Mouse (Mus musculus): Measurements from ENCODE around the gene Trnp1. TPM values are rescaled to one million over a fixed set of nuclear protein-coding genes. Genes with fewer than 3 reads are reported as not detected.
"Not testable (repeated sequence)": the region's sequence is repeated elsewhere in the genome, so short reads cannot be mapped to it uniquely, and the experiment has no call there.

Trnp1 gene
- total RNA-seq, 1 experiment: 0.94 TPM

- Histone ChIP-seq H3K4me3 (ENCODE audit: insufficient read depth in 1 of 2, low read depth in 1 of 2, low read length in 2 of 2, poor library complexity in 1 of 2, severe bottlenecking in 1 of 2) (peak within 1 kb of the TSS; percentile 74 to 98), H3K27ac (ENCODE audit: insufficient read depth, low read depth, low read length, poor library complexity, severe bottlenecking) (peak within 1 kb of the TSS; percentile 13; the same call in 1 of the 2 replicates), H3K9ac (ENCODE audit: insufficient read depth, low read depth, low read length, poor library complexity, severe bottlenecking) (peak within 1 kb of the TSS; percentile 87), H3K9me3 (ENCODE audit: control insufficient read depth, insufficient read depth, low read depth, low read length) (no peaks in the 10 kb centered on the region), H3K4me1 (ENCODE audit: control insufficient read depth in 2 of 2, insufficient read depth in 2 of 2, low read length in 2 of 2, poor library complexity in 1 of 2) (0 out of 4 replicates have a peak, but pooled peaks cover 0 to 2% of the 10 kb centered on the region in 2 experiments), H3K36me3 (ENCODE audit: control insufficient read depth, insufficient read depth, low read length, poor library complexity, severe bottlenecking) (no peaks in the 10 kb centered on the region)
- DNase-seq (ENCODE audit: low read depth, low spot score): no peak
- TF ChIP-seq ZNF384 (IDR thresholded peaks at IDR 0.05; ENCODE audit: low read depth, low read length): no peak
- TF ChIP-seq CHD2 (IDR thresholded peaks at IDR 0.05; ENCODE audit: low read depth, low read length): 0 out of 2 replicates have a peak, but pooled peaks have one; percentile 36
- in situ Hi-C loops (cut with MboI; ENCODE audit: low sequenced_read_pairs in 2 of 2, unreplicated experiment in 2 of 2): no loop called here
Observed at GRCm38 (mm10) chr4:133518601-133519368, 20.4 kb upstream of the Trnp1 start, which contains the start of gene Kdf1. Gene Kdf1 (plus strand): TSS chr4:133518963.

- TF ChIP-seq ZC3H11A (IDR thresholded peaks at IDR 0.05; ENCODE audit: borderline replicate concordance, low read depth, low read length) (peak; percentile 49; the same call in 1 of the 2 replicates), ZNF384 (IDR thresholded peaks at IDR 0.05; ENCODE audit: low read depth, low read length) (no peak), CHD2 (IDR thresholded peaks at IDR 0.05; ENCODE audit: low read depth, low read length) (no peak), HCFC1 (IDR thresholded peaks at IDR 0.05; ENCODE audit: borderline replicate concordance, insufficient read depth, low read length) (no peak), MAFK (IDR thresholded peaks at IDR 0.05; ENCODE audit: insufficient read depth, low read depth, low read length) (no peak)
- no peak overlapping the region; the same call in 1 of the 2 replicates for H3K9ac ChIP-seq (ENCODE audit: insufficient read depth, low read depth, low read length, poor library complexity, severe bottlenecking)
- H3K4me3 ChIP-seq (ENCODE audit: insufficient read depth in 1 of 2, low read depth in 1 of 2, low read length in 2 of 2, poor library complexity in 1 of 2, severe bottlenecking in 1 of 2): no peak overlapping the region
- H3K9me3 ChIP-seq (ENCODE audit: control insufficient read depth, insufficient read depth, low read depth, low read length): no peaks in the 10 kb centered on the region
- DNase-seq (ENCODE audit: low read depth, low spot score): peak; percentile 79
- no peaks in the 10 kb centered on the region for H3K36me3 ChIP-seq (ENCODE audit: control insufficient read depth, insufficient read depth, low read length, poor library complexity, severe bottlenecking)
- no peak overlapping the region for H3K27ac ChIP-seq (ENCODE audit: insufficient read depth, low read depth, low read length, poor library complexity, severe bottlenecking)
- in situ Hi-C loops (cut with MboI; ENCODE audit: low sequenced_read_pairs in 2 of 2, unreplicated experiment in 2 of 2): no loop called here
- peaks cover 0 to 5% of the 10 kb centered on the region in 2 experiments; a peak in 1 of 4 replicates for H3K4me1 ChIP-seq (ENCODE audit: control insufficient read depth in 2 of 2, insufficient read depth in 2 of 2, low read length in 2 of 2, poor library complexity in 1 of 2)
Observed at GRCm38 (mm10) chr4:133512972-133513371, 14.6 kb upstream of the Trnp1 start.

GRCm38 (mm10) chr4:133512511-133512910, 14.2 kb upstream of the Trnp1 start:
- H3K9me3 ChIP-seq (ENCODE audit: control insufficient read depth, insufficient read depth, low read depth, low read length); DNase-seq (ENCODE audit: low read depth, low spot score); H3K27ac ChIP-seq (ENCODE audit: insufficient read depth, low read depth, low read length, poor library complexity, severe bottlenecking); H3K36me3 ChIP-seq (ENCODE audit: control insufficient read depth, insufficient read depth, low read length, poor library complexity, severe bottlenecking); H3K9ac ChIP-seq (ENCODE audit: insufficient read depth, low read depth, low read length, poor library complexity, severe bottlenecking); H3K4me1 ChIP-seq (ENCODE audit: control insufficient read depth in 2 of 2, insufficient read depth in 2 of 2, low read length in 2 of 2, poor library complexity in 1 of 2); H3K4me3 ChIP-seq (ENCODE audit: insufficient read depth in 1 of 2, low read depth in 1 of 2, low read length in 2 of 2, poor library complexity in 1 of 2, severe bottlenecking in 1 of 2); in situ Hi-C loops (cut with MboI; ENCODE audit: low sequenced_read_pairs in 2 of 2, unreplicated experiment in 2 of 2): not testable (repeated sequence)

- in situ Hi-C loops (cut with MboI; ENCODE audit: low sequenced_read_pairs in 2 of 2, unreplicated experiment in 2 of 2): no loop called here
- TF ChIP-seq ZNF384 (IDR thresholded peaks at IDR 0.05; ENCODE audit: low read depth, low read length) (no peak), MAFK (IDR thresholded peaks at IDR 0.05; ENCODE audit: insufficient read depth, low read depth, low read length) (no peak), CHD2 (IDR thresholded peaks at IDR 0.05; ENCODE audit: low read depth, low read length) (no peak), HCFC1 (IDR thresholded peaks at IDR 0.05; ENCODE audit: borderline replicate concordance, insufficient read depth, low read length) (no peak), ZC3H11A (IDR thresholded peaks at IDR 0.05; ENCODE audit: borderline replicate concordance, low read depth, low read length) (no peak)
- H3K27ac ChIP-seq (ENCODE audit: insufficient read depth, low read depth, low read length, poor library complexity, severe bottlenecking): no peak overlapping the region
- no peaks in the 10 kb centered on the region for H3K36me3 ChIP-seq (ENCODE audit: control insufficient read depth, insufficient read depth, low read length, poor library complexity, severe bottlenecking)
- peak overlapping the region; percentile 19 to 36; a peak in 2 of 4 replicates for H3K4me3 ChIP-seq (ENCODE audit: insufficient read depth in 1 of 2, low read depth in 1 of 2, low read length in 2 of 2, poor library complexity in 1 of 2, severe bottlenecking in 1 of 2)
- H3K4me1 ChIP-seq (ENCODE audit: control insufficient read depth in 2 of 2, insufficient read depth in 2 of 2, low read length in 2 of 2, poor library complexity in 1 of 2): peaks cover 0 to 5% of the 10 kb centered on the region in 2 experiments; a peak in 1 of 4 replicates
- no peaks in the 10 kb centered on the region for H3K9me3 ChIP-seq (ENCODE audit: control insufficient read depth, insufficient read depth, low read depth, low read length)
- no peak for DNase-seq (ENCODE audit: low read depth, low spot score)
- H3K9ac ChIP-seq (ENCODE audit: insufficient read depth, low read depth, low read length, poor library complexity, severe bottlenecking): no peak overlapping the region
Observed at GRCm38 (mm10) chr4:133511050-133511449, 12.7 kb upstream of the Trnp1 start.

GRCm38 (mm10) chr4:133508990-133509389, 10.6 kb upstream of the Trnp1 start:
- DNase-seq (ENCODE audit: low read depth, low spot score): no peak
- Histone ChIP-seq H3K9ac (ENCODE audit: insufficient read depth, low read depth, low read length, poor library complexity, severe bottlenecking) (no peak overlapping the region), H3K9me3 (ENCODE audit: control insufficient read depth, insufficient read depth, low read depth, low read length) (no peaks in the 10 kb centered on the region), H3K4me3 (ENCODE audit: insufficient read depth in 1 of 2, low read depth in 1 of 2, low read length in 2 of 2, poor library complexity in 1 of 2, severe bottlenecking in 1 of 2) (no peak overlapping the region), H3K4me1 (ENCODE audit: control insufficient read depth in 2 of 2, insufficient read depth in 2 of 2, low read length in 2 of 2, poor library complexity in 1 of 2) (peaks cover 0 to 5% of the 10 kb centered on the region in 2 experiments; a peak in 1 of 4 replicates), H3K27ac (ENCODE audit: insufficient read depth, low read depth, low read length, poor library complexity, severe bottlenecking) (no peak overlapping the region), H3K36me3 (ENCODE audit: control insufficient read depth, insufficient read depth, low read length, poor library complexity, severe bottlenecking) (no peaks in the 10 kb centered on the region)
- no peak for TF ChIP-seq CHD2 (IDR thresholded peaks at IDR 0.05; ENCODE audit: low read depth, low read length)
- no peak for TF ChIP-seq MAFK (IDR thresholded peaks at IDR 0.05; ENCODE audit: insufficient read depth, low read depth, low read length)
- TF ChIP-seq ZC3H11A (IDR thresholded peaks at IDR 0.05; ENCODE audit: borderline replicate concordance, low read depth, low read length): no peak
- TF ChIP-seq HCFC1 (IDR thresholded peaks at IDR 0.05; ENCODE audit: borderline replicate concordance, insufficient read depth, low read length): no peak
- in situ Hi-C loops (cut with MboI; ENCODE audit: low sequenced_read_pairs in 2 of 2, unreplicated experiment in 2 of 2): no loop called here
